In genomic region chr4:134581365-134581764, GRCm38 (mm10) we compare ENCODE assay signal across 16 mouse cellular contexts. TPM values are rescaled to one million over a fixed set of nuclear protein-coding genes. Genes with fewer than 3 reads are reported as not detected.
DNase-seq lines count a peak whose midpoint lies in the region; ATAC-seq and TF ChIP-seq lines count a peak whose summit lies in the region.
"Had no signal": no experiment of that assay in that cellular context is flagged by ENCODE, and none has a peak within 500 bp of the region (broad histone marks: within the 10 kb centered on the region; RNA-seq: fewer than 3 reads in every experiment).

No protein-coding gene starts in this region.

- DNase-seq in hindbrain, embryonic 10.5 days (ENCODE audit: low spot score) = no peak
- DNase-seq in brain, embryonic 14.5 days (ENCODE audit: low read depth) = peak; percentile 65
- peak; percentile 53 for DNase-seq in embryonic facial prominence, embryonic 14.5 days (ENCODE audit: low spot score)
- no peak for DNase-seq in kidney, postnatal 36 days
- no peak for DNase-seq in kidney, adult 2 months
- no peak for DNase-seq in cerebellum, adult 2 months
- DNase-seq: cerebellum, adult 11 months; kidney, postnatal 4 days; right cerebral cortex, postnatal 14 days; thymus, postnatal 25 days had no signal

- no peak for ATAC-seq in hindbrain, embryonic 12.5 days (ENCODE audit: low FRiP score)
- ATAC-seq in embryonic facial prominence, embryonic 14.5 days (ENCODE audit: low read depth) = peak; percentile 38; the same call in 1 of the 2 replicates
- 0 out of 2 replicates have a peak, but pooled peaks have one; percentile 38 for ATAC-seq in hindbrain, embryonic 13.5 days (ENCODE audit: low FRiP score)
- ATAC-seq: intestine, postnatal 0 days had no signal

- 0 out of 2 replicates have a peak, but pooled peaks cover 4% of the 10 kb centered on the region for H3K27me3 ChIP-seq in hindbrain, embryonic 10.5 days (ENCODE audit: insufficient read depth, poor library complexity, severe bottlenecking)
- H3K27me3 ChIP-seq in hindbrain, embryonic 12.5 days = peaks cover 7% of the 10 kb centered on the region
- H3K27me3 ChIP-seq in embryonic facial prominence, embryonic 14.5 days (replicated peaks; ENCODE audit: control insufficient read depth, insufficient read depth, low read length) = no peaks in the 10 kb centered on the region
- 0 out of 2 replicates have a peak, but pooled peaks cover 5% of the 10 kb centered on the region for H3K27me3 ChIP-seq in hindbrain, embryonic 13.5 days
- H3K27me3 ChIP-seq in kidney, adult 2 months (replicated peaks; ENCODE audit: control insufficient read depth, insufficient read depth, low read length) = no peaks in the 10 kb centered on the region
- H3K27me3 ChIP-seq in cerebellum, adult 2 months (ENCODE audit: control insufficient read depth, insufficient read depth, low read length) = no peaks in the 10 kb centered on the region

- no peaks in the 10 kb centered on the region for H3K36me3 ChIP-seq in hindbrain, embryonic 10.5 days
- no peaks in the 10 kb centered on the region for H3K36me3 ChIP-seq in hindbrain, embryonic 12.5 days
- H3K36me3 ChIP-seq in embryonic facial prominence, embryonic 14.5 days (ENCODE audit: control insufficient read depth, insufficient read depth, low read length) = no peaks in the 10 kb centered on the region
- no peaks in the 10 kb centered on the region for H3K36me3 ChIP-seq in hindbrain, embryonic 13.5 days
- H3K36me3 ChIP-seq in kidney, adult 2 months (ENCODE audit: control insufficient read depth, insufficient read depth, low read length) = no peaks in the 10 kb centered on the region
- H3K36me3 ChIP-seq: limb, embryonic 13.5 days had no signal

- H3K4me3 ChIP-seq in hindbrain, embryonic 10.5 days = no peak overlapping the region
- no peak overlapping the region for H3K4me3 ChIP-seq in hindbrain, embryonic 12.5 days
- no peak overlapping the region for H3K4me3 ChIP-seq in embryonic facial prominence, embryonic 14.5 days (ENCODE audit: low read depth, low read length)
- H3K4me3 ChIP-seq in hindbrain, embryonic 13.5 days = no peak overlapping the region
- no peak overlapping the region for H3K4me3 ChIP-seq in kidney, adult 2 months (ENCODE audit: insufficient read depth, low read depth, low read length)
- H3K4me3 ChIP-seq in cerebellum, adult 2 months (replicated peaks; ENCODE audit: insufficient read depth, low read depth, low read length) = no peak overlapping the region
- H3K4me3 ChIP-seq: erythroblast, embryonic 14.5 days; limb, embryonic 13.5 days had no signal

- H3K9ac ChIP-seq in hindbrain, embryonic 12.5 days = no peak overlapping the region
- H3K9ac ChIP-seq in embryonic facial prominence, embryonic 14.5 days (ENCODE audit: low read depth, low read length) = no peak overlapping the region
- H3K9ac ChIP-seq in hindbrain, embryonic 13.5 days = peak overlapping the region; percentile 47; the same call in 1 of the 2 replicates
- H3K9ac ChIP-seq: limb, embryonic 13.5 days had no signal

- peak overlapping the region; percentile 57; the same call in 1 of the 2 replicates for H3K27ac ChIP-seq in hindbrain, embryonic 10.5 days
- no peak overlapping the region for H3K27ac ChIP-seq in hindbrain, embryonic 12.5 days
- no peak overlapping the region for H3K27ac ChIP-seq in embryonic facial prominence, embryonic 14.5 days (replicated peaks; ENCODE audit: low read depth, low read length)
- H3K27ac ChIP-seq in hindbrain, embryonic 13.5 days = peak overlapping the region; percentile 70
- no peak overlapping the region for H3K27ac ChIP-seq in kidney, adult 2 months (ENCODE audit: insufficient read depth, low read depth, low read length)
- no peak overlapping the region for H3K27ac ChIP-seq in cerebellum, adult 2 months (ENCODE audit: insufficient read depth, low read length)
- H3K27ac ChIP-seq: limb, embryonic 13.5 days; macrophage had no signal

- no peaks in the 10 kb centered on the region for H3K9me3 ChIP-seq in hindbrain, embryonic 10.5 days
- no peaks in the 10 kb centered on the region for H3K9me3 ChIP-seq in hindbrain, embryonic 12.5 days (replicated peaks)
- no peaks in the 10 kb centered on the region for H3K9me3 ChIP-seq in embryonic facial prominence, embryonic 14.5 days (ENCODE audit: control insufficient read depth, low read length)
- no peaks in the 10 kb centered on the region for H3K9me3 ChIP-seq in hindbrain, embryonic 13.5 days
- H3K9me3 ChIP-seq: limb, embryonic 13.5 days had no signal

- H3K4me1 ChIP-seq in hindbrain, embryonic 10.5 days (replicated peaks) = peaks cover 38% of the 10 kb centered on the region
- H3K4me1 ChIP-seq in hindbrain, embryonic 12.5 days = peaks cover 33% of the 10 kb centered on the region
- H3K4me1 ChIP-seq in embryonic facial prominence, embryonic 14.5 days (ENCODE audit: control insufficient read depth, insufficient read depth, low read length) = peaks cover 20% of the 10 kb centered on the region
- peaks cover 38% of the 10 kb centered on the region for H3K4me1 ChIP-seq in hindbrain, embryonic 13.5 days (replicated peaks)
- H3K4me1 ChIP-seq in kidney, adult 2 months (ENCODE audit: control insufficient read depth, insufficient read depth, low read length) = peaks cover 3% of the 10 kb centered on the region; the same call in 1 of the 2 replicates
- peaks cover 36% of the 10 kb centered on the region for H3K4me1 ChIP-seq in cerebellum, adult 2 months (ENCODE audit: control insufficient read depth, insufficient read depth, low read length)

- 60% methylated on average over 8 of the region's 8 CpGs for WGBS in hindbrain, embryonic 10.5 days
- WGBS in hindbrain, embryonic 12.5 days = 53% methylated on average over 8 of the region's 8 CpGs
- 55% methylated on average over 8 of the region's 8 CpGs for WGBS in embryonic facial prominence, embryonic 14.5 days
- WGBS in hindbrain, embryonic 13.5 days = 50% methylated on average over 8 of the region's 8 CpGs
- 82% methylated on average over 8 of the region's 8 CpGs for WGBS in kidney, adult 2 months
- 63% methylated on average over 8 of the region's 8 CpGs for WGBS in cerebellum, adult 2 months

- TF ChIP-seq CTCF in brain, embryonic 14.5 days (IDR thresholded peaks at IDR 0.05; ENCODE audit: borderline replicate concordance, extremely low read depth, insufficient read depth, insufficient read length) = no peak
- TF ChIP-seq CTCF in kidney, adult 2 months (conservative IDR thresholded peaks at IDR 0.05; ENCODE audit: insufficient read depth, insufficient read length, low read depth, low read length) = no peak
- TF ChIP-seq CTCF in cerebellum, adult 2 months (IDR thresholded peaks at IDR 0.05; ENCODE audit: borderline replicate concordance, insufficient read depth, low read depth, low read length) = no peak

- H3K4me2 ChIP-seq in hindbrain, embryonic 12.5 days (replicated peaks) = no peak overlapping the region
- no peak overlapping the region for H3K4me2 ChIP-seq in embryonic facial prominence, embryonic 14.5 days (ENCODE audit: low read depth, low read length)
- no peak overlapping the region for H3K4me2 ChIP-seq in hindbrain, embryonic 13.5 days
- H3K4me2 ChIP-seq: limb, embryonic 13.5 days had no signal

- TF ChIP-seq POLR2A in brain, embryonic 14.5 days (IDR thresholded peaks at IDR 0.05; ENCODE audit: borderline replicate concordance, extremely low read depth, insufficient read depth, insufficient read length, poor library complexity, severe bottlenecking) = no peak
- no peak for TF ChIP-seq POLR2A in kidney, adult 2 months (IDR thresholded peaks at IDR 0.05; ENCODE audit: low read depth, low read length)
- no peak for TF ChIP-seq POLR2A in cerebellum, adult 2 months (IDR thresholded peaks at IDR 0.05; ENCODE audit: borderline replicate concordance, insufficient read depth, low read length)

RNA-seq across cellular contexts. Expression of gene Selenon, which starts 29.4 kb away (rescaled TPM):
- polyA plus RNA-seq in hindbrain, embryonic 10.5 days (2016; fragmentation: Nextera tagmentation; extraction: Ambion mirVana) = 8.6 and 10.3 TPM in 2 replicates
- 36.7 and 42.8 TPM in 2 replicates for polyA plus RNA-seq in hindbrain, embryonic 12.5 days (2016; fragmentation: Nextera tagmentation; extraction: Ambion mirVana)
- polyA plus RNA-seq in brain, embryonic 14.5 days (2012; rRNA removed) = 46.3 and 55.6 TPM in 2 replicates
- 22.8 and 24.7 TPM in 2 replicates for polyA plus RNA-seq in embryonic facial prominence, embryonic 14.5 days (2014; fragmentation: Nextera tagmentation; extraction: Ambion mirVana)
- 9.5 and 11.0 TPM in 2 replicates for polyA plus RNA-seq in hindbrain, embryonic 13.5 days (2015; fragmentation: Nextera tagmentation; extraction: Ambion mirVana)
- 9.8 and 10.2 TPM in 2 replicates for polyA plus RNA-seq in kidney, adult 2 months (2012; rRNA removed)
- polyA plus RNA-seq in cerebellum, adult 2 months (2012; rRNA removed) = 37.8 and 43.1 TPM in 2 replicates

RNA-seq across cellular contexts. Expression of gene Mtfr1l, which starts 46.2 kb away (rescaled TPM):
- 115 and 125 TPM in 2 replicates for polyA plus RNA-seq in hindbrain, embryonic 10.5 days (2016; fragmentation: Nextera tagmentation; extraction: Ambion mirVana)
- 137 and 140 TPM in 2 replicates for polyA plus RNA-seq in hindbrain, embryonic 12.5 days (2016; fragmentation: Nextera tagmentation; extraction: Ambion mirVana)
- polyA plus RNA-seq in brain, embryonic 14.5 days (2012; rRNA removed) = 152 and 168 TPM in 2 replicates
- polyA plus RNA-seq in embryonic facial prominence, embryonic 14.5 days (2014; fragmentation: Nextera tagmentation; extraction: Ambion mirVana) = 126 and 137 TPM in 2 replicates
- 160 and 163 TPM in 2 replicates for polyA plus RNA-seq in hindbrain, embryonic 13.5 days (2015; fragmentation: Nextera tagmentation; extraction: Ambion mirVana)
- 133 and 149 TPM in 2 replicates for polyA plus RNA-seq in kidney, adult 2 months (2012; rRNA removed)
- 146 and 148 TPM in 2 replicates for polyA plus RNA-seq in cerebellum, adult 2 months (2012; rRNA removed)

Comparison
In these comparisons a context has a peak if more than half of its experiments do, and no peak if none do; other contexts are left out.
1. H3K27ac ChIP-seq: peak in hindbrain, embryonic 10.5 days (single experiment) and hindbrain, embryonic 13.5 days (single experiment); none in hindbrain, embryonic 12.5 days (single experiment), embryonic facial prominence, embryonic 14.5 days (single experiment), kidney, adult 2 months (single experiment) and cerebellum, adult 2 months (single experiment).
2. DNase-seq: peak in brain, embryonic 14.5 days (single experiment) and embryonic facial prominence, embryonic 14.5 days (single experiment); none in hindbrain, embryonic 10.5 days (single experiment), kidney, postnatal 36 days (0 of 2), kidney, adult 2 months (single experiment) and cerebellum, adult 2 months (0 of 2).